Mouse (Mus musculus): Measurements from ENCODE around the gene Scand1. TPM values are rescaled to one million over a fixed set of nuclear protein-coding genes. Genes with fewer than 3 reads are reported as not detected.

Gene Scand1
- total RNA-seq (2021), result 100 to 1,000 TPM in 1 of 2 experiments, 10 to 100 TPM in 1; 99.6 to 114 TPM

DNA sequence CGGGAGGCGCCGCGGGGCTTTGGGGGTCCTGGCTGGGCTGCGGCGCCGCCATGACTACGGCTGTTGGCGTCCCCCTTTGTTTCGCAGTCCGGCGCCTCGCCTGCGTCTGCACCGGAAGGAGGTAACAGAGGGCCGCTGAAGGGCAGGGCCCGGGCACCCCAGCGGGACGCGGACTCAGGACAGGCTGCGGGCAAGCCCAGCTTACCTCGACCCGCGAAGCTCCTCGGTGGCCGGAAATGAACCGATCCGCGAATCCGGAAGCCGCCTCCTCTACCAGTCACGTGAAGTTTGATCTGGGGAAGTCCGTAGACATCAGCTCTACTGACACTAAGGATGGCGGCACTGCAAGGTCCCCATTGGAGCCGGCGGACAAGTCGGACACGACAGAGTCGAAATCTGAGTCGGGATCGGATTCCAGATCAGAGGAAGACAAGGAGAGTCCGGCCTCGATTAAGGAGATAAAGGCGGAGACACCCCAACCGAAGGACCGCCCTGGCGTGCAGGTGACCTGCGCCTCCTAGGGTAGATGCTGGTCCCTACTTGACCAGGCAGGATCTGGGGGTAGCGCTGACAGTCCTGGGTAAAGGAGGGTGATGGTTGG lies at the start of gene Scand1, which contains the start of gene Cnbd2:
Scand1 (minus strand) TSS at position 408 of the 601 bp plus-strand sequence.
Cnbd2 (plus strand) TSS at position 3 of the 601 bp plus-strand sequence.
- DNase-seq (ENCODE audit: extremely low spot score in 1 of 2, low spot score in 1 of 2), result peak; percentile 68 to 77

DNA sequence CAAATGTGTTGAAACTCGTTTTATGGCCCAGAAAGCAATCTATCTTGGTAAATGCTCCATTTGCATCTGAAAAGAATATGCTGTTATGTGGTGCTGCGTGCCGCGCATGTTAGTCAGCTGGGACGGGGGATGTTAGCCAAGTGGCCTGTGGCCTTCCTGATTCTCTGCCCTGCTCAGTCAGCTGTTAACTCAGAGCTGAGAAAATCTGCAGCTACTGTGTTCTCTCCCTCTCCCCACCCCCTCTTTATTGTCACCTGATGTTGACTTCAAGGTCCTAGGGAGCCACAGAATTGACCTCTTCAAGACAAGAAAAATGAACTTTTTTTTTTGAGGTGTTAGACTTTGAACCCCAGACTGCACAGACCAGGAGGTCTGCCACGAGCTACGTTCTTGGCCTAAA lies 43.5 kb upstream of the Scand1 start:
- DNase-seq (ENCODE audit: extremely low spot score in 1 of 2, low spot score in 1 of 2), result peak in 1 of 2 experiments; percentile 38

DNA sequence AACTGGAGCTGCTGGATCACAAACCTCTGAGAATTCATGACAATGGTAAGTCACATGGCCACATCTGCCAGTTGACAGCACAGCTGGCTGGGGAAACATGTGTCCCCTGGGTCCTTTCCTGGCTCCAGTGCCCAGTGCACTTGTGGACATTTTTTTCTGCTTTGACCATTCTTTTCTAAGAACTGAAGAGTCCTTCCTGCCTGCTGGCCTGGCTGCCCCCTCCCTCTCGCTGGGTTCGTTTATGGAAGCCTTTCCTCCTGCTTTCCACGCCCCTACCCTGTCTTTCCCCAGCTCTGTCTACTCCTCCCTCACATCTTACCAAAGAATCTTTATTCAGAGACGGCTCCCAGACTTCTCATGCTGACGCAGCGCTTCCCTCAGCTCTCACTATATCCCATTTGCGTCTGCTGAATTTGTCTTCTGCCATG lies 40.8 kb upstream of the Scand1 start:
- DNase-seq (ENCODE audit: extremely low spot score in 1 of 2, low spot score in 1 of 2), result no peak

DNA sequence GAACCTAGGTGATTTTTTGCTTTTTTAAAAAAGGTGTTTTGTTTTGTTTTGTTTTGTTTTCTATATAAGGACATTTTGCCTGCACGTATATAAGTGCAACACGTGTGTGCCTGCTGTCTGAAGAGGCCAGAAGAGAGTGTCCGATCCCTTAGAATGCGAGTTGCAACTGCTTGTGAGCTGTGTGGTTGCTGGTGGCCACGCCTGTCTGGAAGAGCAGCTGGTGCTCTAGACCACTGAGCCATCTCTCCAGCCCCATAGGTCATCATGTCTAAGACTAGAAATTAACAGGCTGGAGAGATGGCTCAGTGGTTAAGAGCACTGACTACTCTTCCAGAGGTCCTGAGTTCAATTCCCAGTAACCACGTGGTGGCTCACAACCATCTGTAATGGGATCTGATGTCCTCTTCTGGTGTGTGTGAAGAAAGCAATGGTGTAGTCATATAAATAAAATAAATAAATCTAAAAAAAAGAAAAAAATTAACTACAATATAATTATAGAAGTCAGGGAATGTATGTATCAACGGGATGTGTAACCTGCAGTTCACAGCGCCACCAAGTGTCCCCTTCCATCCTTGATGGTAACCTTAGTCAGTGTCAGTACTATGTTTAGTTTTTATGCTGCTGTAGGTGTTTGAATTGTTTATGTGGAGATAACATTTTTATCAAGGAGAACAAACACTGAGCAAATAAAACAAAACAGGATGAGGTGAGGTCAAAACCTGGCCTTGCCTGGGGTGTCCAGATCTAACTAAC lies 40.1 kb upstream of the Scand1 start:
- no peak for DNase-seq (ENCODE audit: extremely low spot score in 1 of 2, low spot score in 1 of 2)

DNA sequence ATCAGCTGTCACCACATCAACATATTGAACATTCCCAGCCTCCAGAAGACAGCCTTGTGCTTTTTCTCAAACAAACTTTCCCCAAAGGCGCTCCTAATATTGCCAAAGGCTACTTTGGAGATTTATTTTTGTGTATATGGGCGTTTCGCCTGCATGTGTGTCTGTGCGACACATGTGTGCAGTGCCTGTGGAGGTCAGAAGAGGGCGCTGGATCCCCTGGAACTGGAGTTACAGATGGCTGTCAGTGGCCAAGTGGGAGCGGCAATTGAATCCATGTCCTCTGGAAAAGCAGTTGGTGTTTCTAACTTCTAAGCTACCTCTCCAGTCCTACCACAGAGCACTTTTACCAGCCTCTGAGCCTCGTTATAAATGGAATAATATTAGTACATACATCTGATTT lies 38.7 kb upstream of the Scand1 start:
- DNase-seq (ENCODE audit: extremely low spot score in 1 of 2, low spot score in 1 of 2), result no peak

DNA sequence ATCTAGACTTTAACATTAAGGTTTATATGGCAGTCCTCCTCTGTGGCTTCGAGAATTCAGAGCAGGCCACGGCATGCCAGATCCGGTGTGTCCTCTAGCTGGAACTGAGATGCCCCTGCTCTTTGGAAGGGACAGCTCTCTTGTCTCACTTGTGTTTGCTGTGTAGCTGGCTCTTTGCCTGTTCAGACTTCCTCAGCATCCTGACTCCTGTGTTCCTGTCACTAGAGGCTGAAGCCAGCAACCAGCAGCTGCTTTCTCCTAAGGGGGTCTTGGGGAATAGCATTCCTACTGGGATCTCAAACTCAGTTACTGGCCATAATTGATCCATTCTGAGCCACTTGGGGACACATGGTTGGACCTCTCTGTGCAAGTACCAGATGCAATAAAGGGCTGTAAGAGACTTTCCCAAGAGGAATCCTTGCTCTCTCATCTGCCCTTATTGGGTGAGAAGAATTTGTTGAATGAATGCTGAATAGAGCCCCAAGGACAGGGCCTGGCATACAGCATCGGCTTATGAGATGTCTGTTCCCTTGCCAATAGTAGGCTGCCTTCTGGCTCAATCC lies 36.9 kb upstream of the Scand1 start:
- no peak for DNase-seq (ENCODE audit: extremely low spot score in 1 of 2, low spot score in 1 of 2)

DNA sequence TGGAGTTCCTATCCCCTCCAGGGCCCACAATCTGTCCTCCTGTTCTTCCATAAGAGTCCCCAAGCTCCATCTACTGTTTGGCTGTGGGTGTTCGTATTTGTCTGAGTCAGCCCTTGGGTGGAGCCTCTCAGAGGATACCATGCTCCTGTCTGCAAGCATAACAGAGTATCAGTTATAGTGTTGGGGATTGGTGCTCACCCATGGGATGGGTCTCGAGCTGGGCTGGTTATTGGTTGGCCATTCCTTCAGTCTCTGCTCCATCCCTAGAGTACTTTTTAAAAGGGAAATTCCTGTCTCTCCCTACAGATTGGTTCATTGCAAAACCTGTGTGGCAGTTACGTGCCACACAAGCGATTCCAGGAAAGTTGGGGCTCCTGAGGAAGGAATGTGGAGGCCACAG lies 36.3 kb upstream of the Scand1 start:
- DNase-seq (ENCODE audit: extremely low spot score in 1 of 2, low spot score in 1 of 2), result no peak

DNA sequence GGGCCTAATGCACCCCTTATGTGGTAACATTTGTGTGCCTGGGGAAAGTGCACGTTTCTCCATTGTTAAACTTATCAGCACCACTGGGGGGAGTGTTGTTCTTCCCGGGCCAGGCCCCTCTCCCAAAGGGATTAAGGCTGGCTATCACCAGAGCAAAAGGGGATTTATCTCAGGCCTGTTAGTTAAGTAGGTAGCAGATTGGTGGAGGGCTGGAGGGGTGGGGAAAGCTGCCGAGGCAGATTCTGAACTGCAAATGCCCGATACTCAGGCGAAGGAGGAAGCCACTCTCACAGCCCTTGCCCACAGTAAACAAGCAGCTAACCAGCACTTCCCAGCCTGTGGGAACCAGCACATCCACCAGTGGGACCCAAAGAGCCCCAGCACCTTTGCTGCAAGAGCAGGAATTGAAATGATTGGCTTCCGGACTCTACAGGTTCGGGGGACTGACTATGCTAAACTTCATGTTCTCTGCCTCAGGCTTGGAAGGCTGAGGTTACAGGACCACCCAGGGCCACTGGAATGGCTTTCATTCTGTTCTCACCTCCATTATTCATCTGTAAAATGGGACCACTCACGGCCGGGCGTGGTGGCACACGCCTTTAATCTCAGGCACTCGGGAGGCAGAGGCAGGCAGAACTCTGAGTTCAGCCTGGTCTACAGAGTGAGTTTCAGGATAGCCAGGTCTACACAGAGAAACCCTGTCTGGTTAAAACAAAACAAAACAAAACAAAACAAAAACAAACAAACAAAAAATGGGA lies 32.5 kb upstream of the Scand1 start:
- DNase-seq (ENCODE audit: extremely low spot score in 1 of 2, low spot score in 1 of 2), result peak in 1 of 2 experiments; percentile 30

DNA sequence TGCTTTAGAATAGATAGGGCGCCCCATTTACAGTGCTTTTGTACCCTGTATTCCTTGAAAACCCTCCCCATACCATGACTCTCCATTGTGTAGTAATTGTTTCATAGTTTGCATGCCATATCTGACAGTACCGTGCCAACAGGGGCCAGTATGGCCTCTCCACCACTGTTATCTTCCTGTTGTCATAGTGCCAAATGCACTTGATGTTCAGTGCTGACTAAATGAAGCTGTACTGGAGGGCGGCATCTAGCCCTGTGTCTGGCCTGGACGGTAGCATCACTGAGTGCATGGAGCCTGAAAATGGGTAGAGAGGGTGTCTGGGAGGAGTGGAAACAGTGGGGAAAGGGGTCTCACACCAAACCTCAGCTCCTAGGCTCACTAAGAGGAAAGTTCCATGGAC lies 27.6 kb upstream of the Scand1 start:
- DNase-seq (ENCODE audit: extremely low spot score in 1 of 2, low spot score in 1 of 2), result no peak

DNA sequence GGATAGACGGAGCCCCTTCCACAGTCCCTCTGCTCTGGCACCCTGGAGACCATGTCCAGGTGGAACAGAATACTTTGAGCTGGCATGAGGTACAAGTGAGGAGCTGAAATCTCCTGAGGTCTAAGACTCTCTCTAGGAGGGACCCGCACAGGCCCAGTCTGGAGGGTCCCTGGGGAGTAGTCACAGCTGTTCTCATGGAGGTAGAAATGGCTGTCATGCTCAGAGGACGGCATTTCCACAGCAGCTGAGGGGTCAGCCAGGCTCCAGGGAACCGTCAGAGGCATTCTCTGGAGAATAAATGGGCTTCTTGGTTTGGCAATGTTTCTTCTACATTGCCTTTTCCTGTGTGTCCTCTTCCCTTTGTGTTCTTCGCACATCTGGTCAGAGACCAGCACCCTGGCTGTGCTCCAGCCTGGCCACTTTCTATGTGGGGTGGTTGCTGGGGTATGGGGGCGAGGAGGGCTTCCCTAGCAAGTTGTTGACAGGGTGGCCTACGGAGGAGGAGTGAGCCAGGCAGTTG lies 19.0 kb upstream of the Scand1 start:
- no peak for DNase-seq (ENCODE audit: extremely low spot score in 1 of 2, low spot score in 1 of 2)

DNA sequence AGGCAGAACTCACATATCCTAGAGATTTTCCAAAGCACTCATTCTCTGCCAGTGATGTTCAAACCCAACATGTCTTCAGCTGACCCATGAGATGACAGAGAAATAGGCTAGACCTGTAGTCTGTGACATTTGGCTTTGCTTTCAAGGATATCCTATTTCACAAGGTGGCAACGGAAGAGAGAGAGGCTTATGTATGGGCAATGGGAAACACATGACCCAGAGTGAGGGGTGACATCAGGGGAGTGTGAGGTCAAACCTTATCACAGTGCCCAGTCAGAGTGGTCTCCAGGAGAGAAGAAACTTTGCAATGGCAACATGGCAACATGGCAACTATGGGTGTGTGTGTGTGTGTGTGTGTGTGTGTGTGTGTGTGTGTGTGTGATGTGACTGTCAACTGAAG lies 18.2 kb upstream of the Scand1 start:
- no peak for DNase-seq (ENCODE audit: extremely low spot score in 1 of 2, low spot score in 1 of 2)

DNA sequence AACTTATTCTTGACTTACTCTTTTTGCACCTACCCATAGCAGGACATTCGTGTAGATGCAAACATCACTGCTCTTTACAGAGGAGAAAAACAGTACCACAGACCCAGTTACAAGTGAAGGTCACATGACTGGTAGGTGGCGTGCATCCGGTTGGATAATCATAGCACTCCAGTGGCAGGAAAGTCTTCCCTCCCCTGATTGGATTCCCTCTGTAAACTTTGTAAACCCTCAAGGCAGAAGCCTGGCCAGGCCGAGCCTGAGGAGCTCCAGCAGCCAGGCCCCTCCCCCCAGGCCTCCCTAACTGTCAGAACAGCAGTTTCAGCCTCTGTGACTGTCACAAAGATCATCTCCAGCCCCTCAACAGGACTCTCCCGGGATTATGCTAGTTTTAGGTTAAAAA lies 12.2 kb upstream of the Scand1 start:
- no peak for DNase-seq (ENCODE audit: extremely low spot score in 1 of 2, low spot score in 1 of 2)

DNA sequence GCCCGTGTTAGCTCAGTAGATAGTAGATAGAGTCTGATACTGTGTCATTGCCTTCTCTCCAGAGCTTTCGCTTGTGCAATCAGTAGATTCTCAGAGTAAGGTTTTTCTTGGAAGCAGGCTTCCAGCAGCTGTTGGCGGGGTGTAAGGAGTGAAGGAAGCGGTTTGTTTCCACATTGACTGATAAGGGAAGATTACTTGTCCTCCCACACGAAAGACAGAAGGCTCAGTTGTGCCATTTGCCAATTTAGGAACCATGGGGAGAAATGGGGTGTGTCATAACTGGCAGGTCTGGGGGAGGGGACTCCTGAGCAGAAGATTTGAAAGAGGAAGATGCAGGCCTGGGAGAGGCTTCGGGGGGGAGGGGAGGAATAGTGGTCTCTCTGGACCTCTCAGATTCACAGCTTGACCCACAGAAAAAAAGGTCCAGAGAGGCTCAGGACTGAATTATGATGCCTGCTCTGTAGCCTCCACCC lies 11.6 kb upstream of the Scand1 start:
- DNase-seq (ENCODE audit: extremely low spot score in 1 of 2, low spot score in 1 of 2), result no peak

DNA sequence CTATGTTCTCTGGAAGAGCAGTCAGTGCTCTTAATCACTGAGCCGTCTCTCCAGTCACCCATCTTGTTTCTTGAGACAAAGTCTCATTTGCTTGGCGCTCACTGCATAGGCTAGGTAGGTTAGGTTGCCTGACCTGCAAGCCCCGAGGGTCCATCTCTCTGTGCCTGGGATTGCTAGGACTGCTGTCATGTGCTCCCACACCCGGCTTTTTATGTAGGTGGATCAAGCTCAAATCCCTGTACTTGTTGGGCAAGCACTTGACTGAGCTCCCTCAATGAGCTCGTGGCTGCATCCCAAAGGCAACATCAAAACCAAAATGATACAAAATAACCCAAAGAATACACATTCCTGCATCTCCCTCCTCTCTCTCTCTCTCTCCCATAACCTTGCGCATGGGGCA lies 9.0 kb upstream of the Scand1 start:
- no peak for DNase-seq (ENCODE audit: extremely low spot score in 1 of 2, low spot score in 1 of 2)

DNA sequence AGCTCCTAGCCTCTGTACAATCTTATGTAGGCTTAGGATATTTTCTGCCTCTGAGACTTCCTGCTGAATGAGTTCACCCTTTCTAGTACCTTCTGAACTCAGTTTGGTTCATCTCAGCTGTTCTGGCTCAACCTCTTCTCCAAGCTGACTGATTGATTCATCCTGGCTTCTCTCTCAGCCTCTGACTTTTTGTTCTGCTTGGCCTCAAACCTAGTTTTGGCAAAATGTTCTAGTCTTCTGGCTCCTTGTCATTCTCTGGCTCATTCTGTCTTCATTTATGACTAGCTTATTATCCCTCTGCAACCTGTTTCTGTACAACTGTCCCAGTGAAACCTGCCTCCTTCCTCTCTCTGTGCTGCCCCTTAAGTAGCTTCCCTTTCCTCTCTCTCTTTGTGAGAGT lies 6.0 kb upstream of the Scand1 start:
- no peak for DNase-seq (ENCODE audit: extremely low spot score in 1 of 2, low spot score in 1 of 2)

DNA sequence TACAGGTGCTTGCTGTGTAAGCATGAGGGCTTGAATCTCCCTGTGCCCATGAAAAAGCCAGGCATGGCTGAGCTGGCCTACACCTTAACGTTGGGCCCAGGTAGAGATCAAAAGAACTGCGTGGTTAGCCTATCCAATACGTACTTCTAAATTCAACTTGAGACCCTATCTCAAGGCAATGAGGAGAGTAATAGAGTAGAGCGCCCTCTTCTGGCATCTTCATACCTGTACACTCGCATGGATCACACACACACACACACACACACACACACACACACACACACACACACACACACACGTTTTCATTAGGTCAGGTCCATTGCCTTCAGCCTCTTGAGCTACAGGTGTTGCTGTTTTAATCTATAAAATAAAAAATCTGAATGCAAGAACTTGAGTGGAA lies 2.3 kb upstream of the Scand1 start:
- no peak for DNase-seq (ENCODE audit: extremely low spot score in 1 of 2, low spot score in 1 of 2)

DNA sequence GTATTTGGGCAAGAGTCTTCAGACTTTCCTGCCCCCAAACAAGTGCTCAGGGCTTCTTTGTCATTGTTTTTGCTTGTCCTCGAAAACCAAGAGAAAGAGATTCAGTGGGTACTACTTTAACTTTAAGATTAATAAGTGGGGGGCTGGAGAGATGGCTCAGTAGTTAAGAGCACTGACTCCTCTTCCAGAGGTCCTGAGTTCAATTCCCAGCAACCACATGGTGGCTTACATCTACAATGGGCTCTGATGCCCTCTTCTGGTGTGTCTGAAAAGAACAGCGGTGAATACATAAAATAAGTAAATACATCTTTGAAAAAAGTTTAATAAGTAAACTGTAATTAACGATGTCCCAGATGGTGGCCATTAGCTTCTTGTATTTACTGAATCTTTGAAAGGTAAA lies 649 bp upstream of the Scand1 start:
- no peak for DNase-seq (ENCODE audit: extremely low spot score in 1 of 2, low spot score in 1 of 2)

DNA sequence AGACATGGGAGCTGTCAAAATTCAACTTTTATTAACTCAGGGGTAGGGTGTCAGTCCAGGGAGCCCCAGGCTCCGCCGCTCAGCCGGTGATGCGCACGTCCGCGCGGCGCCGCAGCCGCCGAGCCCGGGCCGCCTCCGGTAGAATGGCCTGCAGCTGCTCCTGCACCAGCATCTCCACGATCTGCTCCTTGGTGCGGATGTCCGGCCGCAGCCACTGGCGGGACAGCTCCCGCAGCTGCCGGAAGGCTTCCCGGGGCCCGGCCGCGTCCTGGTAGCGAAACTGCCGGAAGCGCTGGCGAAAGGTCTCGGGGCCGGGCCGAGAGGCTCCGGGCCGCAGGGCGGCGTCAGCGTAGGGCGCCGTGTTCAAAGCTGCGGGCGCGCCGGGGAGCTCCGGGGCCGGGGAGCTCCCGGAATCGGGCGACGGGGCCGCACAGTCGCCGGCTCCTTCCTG lies 638 bp downstream of the Scand1 start:
- DNase-seq (ENCODE audit: extremely low spot score in 1 of 2, low spot score in 1 of 2), result peak; percentile 37 to 61

DNA sequence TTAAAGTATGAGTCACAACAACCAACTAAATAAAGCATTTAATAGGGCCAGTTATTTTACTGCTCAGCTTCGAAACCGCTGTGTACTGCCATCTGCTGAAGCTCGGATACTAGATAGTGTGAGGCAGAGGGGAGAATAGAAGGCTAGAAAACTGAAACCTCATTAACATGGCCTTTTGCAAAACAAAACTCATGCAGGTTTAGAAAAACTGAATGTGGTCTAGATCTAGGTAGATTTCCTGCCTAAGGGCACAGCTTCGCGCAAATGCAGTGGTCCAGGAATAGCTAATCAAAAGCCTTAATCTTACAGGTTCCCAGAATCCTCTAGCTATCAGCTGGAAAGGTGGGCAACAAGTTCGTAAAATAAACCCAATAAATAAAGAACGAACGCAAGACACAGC lies 1.1 kb downstream of the Scand1 start:
- DNase-seq (ENCODE audit: extremely low spot score in 1 of 2, low spot score in 1 of 2), result no peak

DNA sequence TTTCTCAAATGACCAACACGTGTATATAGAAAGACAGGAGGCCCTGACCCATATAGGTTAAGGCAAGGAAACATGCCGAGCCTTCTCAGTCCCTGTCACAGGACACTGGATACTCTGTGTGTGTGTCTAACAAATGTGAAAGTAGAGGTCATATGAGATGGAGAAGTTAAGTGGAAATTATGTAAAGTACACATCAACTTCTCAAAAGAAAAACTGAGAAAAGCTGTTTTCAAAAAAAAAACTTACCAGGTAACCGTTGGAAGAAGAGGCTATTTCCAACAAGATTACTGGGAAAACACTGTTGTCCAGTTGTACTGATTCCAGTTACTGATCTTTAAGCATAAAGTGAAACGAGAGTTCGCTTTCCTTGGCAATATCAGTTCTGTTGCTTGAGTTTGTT lies 1.6 kb downstream of the Scand1 start:
- no peak for DNase-seq (ENCODE audit: extremely low spot score in 1 of 2, low spot score in 1 of 2)

DNA sequence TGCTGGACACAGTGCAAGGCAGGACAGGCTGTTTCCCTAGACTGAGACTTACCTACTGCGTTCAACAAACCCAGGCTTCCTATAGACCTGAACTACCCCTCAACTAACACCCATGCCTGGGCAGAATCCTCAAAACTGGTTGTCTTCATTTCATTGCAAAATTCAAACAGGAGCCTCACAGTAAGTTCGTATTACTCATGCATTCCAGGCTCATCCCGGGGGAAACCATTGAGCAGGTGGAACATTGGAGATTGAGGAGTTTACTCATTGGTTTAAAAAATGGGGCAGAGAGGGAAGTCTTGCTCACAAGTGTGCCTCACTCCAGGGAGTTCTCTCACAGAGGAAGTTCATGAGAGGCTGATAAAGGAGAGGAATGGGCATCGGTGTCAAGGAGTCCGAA lies 2.0 kb downstream of the Scand1 start:
- no peak for DNase-seq (ENCODE audit: extremely low spot score in 1 of 2, low spot score in 1 of 2)

All from layer of hippocampus, postnatal 25 days (tissue).